Mouse (Mus musculus) liver, embryonic 16.5 days (tissue): ENCODE measurements around the gene Tex52. TPM values are rescaled to one million over a fixed set of nuclear protein-coding genes. Genes with fewer than 3 reads are reported as not detected.
A peak's percentile ranks its signal among the peaks of the same experiment; 100 is the strongest.

Experiments
- ATAC-seq: fragments of 200-750 bp; cut with Nextera tagmentation; 2 replicates; pipeline ENCODE4 v1.8.0; 2017; ENCODE audit warnings: low read depth, mild to moderate bottlenecking, moderate number of reproducible peaks, moderate library complexity
- H3K27ac ChIP-seq: fragments of 300-500 bp; sonication (generic); 2 replicates; pipeline ENCODE4 v1.5.1; 2014; ENCODE audit warnings: mild to moderate bottlenecking, low read length
- H3K27me3 ChIP-seq: fragments of 300-500 bp; sonication (generic); 2 replicates; pipeline ENCODE4 v1.6.1; 2014; ENCODE audit warnings: low read depth, low read length, mixed read lengths; ENCODE audit not compliant: control insufficient read depth, insufficient read depth
- H3K36me3 ChIP-seq: fragments of 300-500 bp; sonication (generic); 2 replicates; pipeline ENCODE4 v1.6.1; 2014; ENCODE audit warnings: mild to moderate bottlenecking; ENCODE audit not compliant: control insufficient read depth, insufficient read depth
- H3K4me1 ChIP-seq: fragments of 300-500 bp; sonication (generic); 2 replicates; pipeline ENCODE4 v1.6.1; 2014; ENCODE audit warnings: low read depth, low read length, mixed read lengths; ENCODE audit not compliant: control insufficient read depth
- H3K4me2 ChIP-seq: fragments of 300-500 bp; sonication (generic); 2 replicates; pipeline ENCODE4 v1.6.1; 2014; ENCODE audit warnings: low read depth, low read length, mixed read lengths
- H3K4me3 ChIP-seq: fragments of 300-500 bp; sonication (generic); 2 replicates; pipeline ENCODE4 v1.5.1; 2014; ENCODE audit warnings: low read depth, mild to moderate bottlenecking, low read length
- H3K9ac ChIP-seq: fragments of 300-500 bp; sonication (generic); 2 replicates; pipeline ENCODE4 v1.6.1; 2014; ENCODE audit warnings: low read depth, low read length
- H3K9me3 ChIP-seq: fragments of 300-500 bp; sonication (generic); replicated peaks from 2 replicates; pipeline ENCODE4 v1.6.1; 2016; ENCODE audit warnings: low read length; ENCODE audit not compliant: control insufficient read depth
- WGBS: fragments of 180-500 bp; shearing (Covaris S2); extraction: QIAGEN DNeasy Blood & Tissue Kit; methylation state at CpG from one replicate; pipeline ENCODE4 v1.1.7; 2014; ENCODE audit not compliant: insufficient replicate concordance; 5-methylcytosine and 5-hydroxymethylcytosine counted together
- polyA plus RNA-seq: library from polyadenylated mRNA; unstranded; fragments of >200 nt; fragmentation: Nextera tagmentation; extraction: Ambion mirVana; gene quantifications from 2 replicates; pipeline ENCODE4 v1.2.1, GENCODE M21; 2015

Tex52 gene
- not detected in 2 replicates for polyA plus RNA-seq

DNA sequence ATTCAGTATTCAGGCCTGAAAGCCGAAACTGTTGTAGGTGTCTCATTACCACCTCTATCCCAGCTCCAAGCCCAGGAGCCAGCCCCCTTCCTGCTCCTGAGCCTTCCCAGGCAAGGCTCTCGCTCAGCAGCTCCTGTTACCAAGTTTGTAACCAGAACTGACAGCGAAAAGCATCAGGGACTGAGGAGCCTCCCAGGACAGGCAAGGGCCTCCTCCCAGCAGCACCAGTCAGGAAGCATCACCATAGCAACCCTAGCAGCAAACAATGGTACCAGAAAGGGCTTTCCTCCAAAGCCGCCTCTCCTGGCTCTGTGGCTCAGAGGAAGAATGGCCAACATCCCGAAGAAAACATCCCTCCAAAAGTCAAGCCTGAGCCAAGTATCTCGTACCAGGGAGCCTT lies at the start of gene Tex52, which contains the start of gene Gm44596:
Gene Tex52 (plus strand): TSS at position 265 of the 400 bp plus-strand sequence.
Gene Gm44596 (plus strand): TSS at position 312 of the 400 bp plus-strand sequence.
- no peak within 1 kb of the TSS for H3K4me2 ChIP-seq
- 68% methylated on average over 6 of the region's 6 CpGs for WGBS
- peaks cover 44% of the 10 kb centered on the region for H3K36me3 ChIP-seq
- no peak within 1 kb of the TSS for H3K4me3 ChIP-seq
- no peaks in the 10 kb centered on the region for H3K27me3 ChIP-seq
- H3K4me1 ChIP-seq, result no peaks in the 10 kb centered on the region
- H3K27ac ChIP-seq, result no peak within 1 kb of the TSS
- ATAC-seq, result no peak
- H3K9ac ChIP-seq, result no peak within 1 kb of the TSS
- H3K9me3 ChIP-seq, result no peaks in the 10 kb centered on the region

DNA sequence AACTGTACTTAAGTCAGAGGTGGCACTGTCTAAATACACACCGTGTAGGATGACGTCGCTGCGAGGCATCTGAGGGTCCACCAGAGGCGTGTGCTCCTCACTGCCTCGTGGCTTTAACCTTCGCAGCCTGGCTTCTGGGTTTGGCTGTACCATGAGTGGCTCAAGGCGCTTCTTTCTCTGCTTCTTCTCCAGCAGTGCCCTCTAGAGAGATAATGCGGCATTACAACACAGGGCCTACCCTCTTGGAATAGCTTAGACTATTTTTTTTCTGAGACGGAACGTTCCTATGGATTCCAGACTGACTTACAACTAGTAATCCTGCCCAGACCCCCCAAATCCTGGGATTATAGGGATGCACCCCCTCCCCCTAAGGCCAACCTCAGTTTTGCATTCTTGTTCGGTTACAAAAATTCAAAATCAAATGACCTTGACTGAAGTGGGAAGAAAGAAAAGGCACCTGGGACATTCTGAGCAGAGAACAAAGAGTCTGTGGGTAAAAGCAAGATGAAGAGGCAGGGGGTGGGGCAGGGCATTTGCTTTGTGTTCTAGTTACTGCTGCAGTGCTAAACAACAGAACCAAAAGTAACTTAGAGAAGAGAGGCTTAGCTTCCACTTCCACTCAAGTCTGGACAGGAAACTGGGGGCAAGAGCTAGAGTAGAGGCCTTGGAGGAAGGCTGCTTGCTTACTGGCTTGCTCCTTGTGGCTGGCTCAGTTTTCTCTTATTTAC lies 40.7 kb upstream of the Tex52 start:
- 15% methylated on average over 12 of the region's 12 CpGs for WGBS
- no peak overlapping the region for H3K4me3 ChIP-seq

DNA sequence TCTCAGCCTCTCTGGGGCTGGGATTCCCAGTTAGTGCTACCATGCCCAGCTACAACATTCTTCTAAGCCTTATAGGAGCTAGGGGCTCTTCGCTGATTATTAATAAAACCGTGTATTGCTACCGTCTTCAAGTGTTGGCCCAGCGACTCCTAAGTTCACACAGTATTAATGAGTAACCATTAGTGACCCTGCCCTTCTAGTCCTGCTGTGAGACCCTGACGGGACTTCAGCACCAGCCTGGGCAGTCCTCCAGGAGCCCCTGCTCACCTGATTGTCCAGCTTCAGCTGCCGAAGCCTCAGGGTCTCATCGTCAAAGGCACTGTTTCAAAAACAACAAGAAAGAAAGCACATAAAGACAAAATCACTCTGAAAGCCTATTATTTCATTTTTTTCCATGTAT lies 37.8 kb upstream of the Tex52 start:
- 59% methylated on average over 7 of the region's 7 CpGs for WGBS

More for the DNA sequence above, 40.7 kb upstream of the Tex52 start:
- no peaks in the 10 kb centered on the region for H3K9me3 ChIP-seq
- no peak overlapping the region for H3K27ac ChIP-seq
- no peak overlapping the region for H3K4me2 ChIP-seq
- no peaks in the 10 kb centered on the region for H3K36me3 ChIP-seq
- H3K9ac ChIP-seq, result no peak overlapping the region
- no peaks in the 10 kb centered on the region for H3K27me3 ChIP-seq
- peak; percentile 22; the same call in 1 of the 2 replicates for ATAC-seq
- H3K4me1 ChIP-seq, result peaks cover 5% of the 10 kb centered on the region

DNA sequence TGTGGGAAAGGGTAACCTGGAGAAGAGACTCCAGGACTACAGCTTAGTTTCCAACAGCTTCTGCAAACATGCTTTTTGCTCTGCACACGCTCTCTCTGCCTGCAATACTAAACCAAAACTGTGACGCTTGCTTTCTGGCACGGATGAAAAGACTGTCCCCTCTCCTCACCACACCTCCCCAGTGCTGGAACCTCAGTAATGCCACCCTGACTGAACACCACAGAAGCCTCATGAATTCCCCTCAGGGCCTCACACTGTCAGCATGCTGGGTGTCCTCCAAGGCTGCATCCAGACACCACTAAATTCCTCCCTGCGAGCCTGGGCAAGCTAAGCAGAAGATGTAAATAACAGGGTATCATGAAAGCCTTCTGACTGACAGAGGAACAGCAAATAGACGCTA lies 36.4 kb upstream of the Tex52 start:
- Histone ChIP-seq H3K4me3 (no peak overlapping the region), H3K9me3 (no peaks in the 10 kb centered on the region), H3K4me1 (peaks cover 3% of the 10 kb centered on the region), H3K36me3 (no peaks in the 10 kb centered on the region), H3K27me3 (no peaks in the 10 kb centered on the region), H3K9ac (no peak overlapping the region), H3K27ac (peak overlapping the region; percentile 22; the same call in 1 of the 2 replicates), H3K4me2 (no peak overlapping the region)
- ATAC-seq, result peak; percentile 55
- WGBS, result 48% methylated on average over 5 of the region's 5 CpGs

More for the DNA sequence above, 37.8 kb upstream of the Tex52 start:
- H3K4me3 ChIP-seq, result no peak overlapping the region
- no peaks in the 10 kb centered on the region for H3K27me3 ChIP-seq
- H3K27ac ChIP-seq, result no peak overlapping the region
- no peaks in the 10 kb centered on the region for H3K9me3 ChIP-seq
- H3K36me3 ChIP-seq, result no peaks in the 10 kb centered on the region
- ATAC-seq, result no peak
- no peak overlapping the region for H3K4me2 ChIP-seq
- no peak overlapping the region for H3K9ac ChIP-seq
- peaks cover 5% of the 10 kb centered on the region for H3K4me1 ChIP-seq

DNA sequence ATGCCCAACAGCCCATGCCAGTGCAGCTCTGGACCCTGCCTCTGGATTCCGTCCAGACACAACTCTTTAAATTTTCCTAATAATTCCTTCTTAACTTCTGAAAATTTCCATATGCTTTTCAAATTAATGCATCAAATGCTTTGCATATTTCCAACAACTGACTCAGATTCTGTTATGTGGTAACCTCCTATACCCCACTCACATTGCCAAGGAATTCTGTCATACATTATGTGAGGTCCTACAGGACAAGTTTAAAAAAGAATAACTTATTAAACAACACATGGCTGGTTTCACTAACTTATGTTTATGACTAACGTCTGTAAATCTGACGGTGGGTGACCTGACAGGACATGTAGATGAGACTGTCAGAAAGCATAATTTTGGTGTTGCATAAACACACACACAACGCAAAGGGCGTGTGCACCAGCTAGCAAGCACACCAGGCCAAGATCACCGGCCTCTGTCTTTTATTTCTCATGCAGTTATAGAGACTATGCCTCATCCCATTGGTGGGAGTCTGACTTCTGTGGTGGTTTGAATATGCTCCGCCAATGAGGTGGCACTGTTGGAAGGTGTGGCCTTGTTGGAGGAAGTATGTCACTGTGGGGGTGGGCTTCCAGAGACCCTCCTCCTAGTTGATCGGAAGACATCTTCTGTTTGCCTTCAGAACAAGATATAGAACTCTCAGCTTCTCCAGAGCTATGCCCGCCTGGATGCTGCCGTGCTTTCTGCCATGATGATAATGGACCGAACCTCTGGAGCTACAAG lies 33.1 kb upstream of the Tex52 start:
- Histone ChIP-seq H3K27ac (no peak overlapping the region), H3K4me1 (peaks cover 2% of the 10 kb centered on the region; the same call in 1 of the 2 replicates), H3K9ac (no peak overlapping the region), H3K27me3 (no peaks in the 10 kb centered on the region), H3K4me2 (no peak overlapping the region), H3K36me3 (no peaks in the 10 kb centered on the region), H3K9me3 (no peaks in the 10 kb centered on the region), H3K4me3 (no peak overlapping the region)
- WGBS, result 77% methylated on average over 11 of the region's 11 CpGs
- no peak for ATAC-seq

DNA sequence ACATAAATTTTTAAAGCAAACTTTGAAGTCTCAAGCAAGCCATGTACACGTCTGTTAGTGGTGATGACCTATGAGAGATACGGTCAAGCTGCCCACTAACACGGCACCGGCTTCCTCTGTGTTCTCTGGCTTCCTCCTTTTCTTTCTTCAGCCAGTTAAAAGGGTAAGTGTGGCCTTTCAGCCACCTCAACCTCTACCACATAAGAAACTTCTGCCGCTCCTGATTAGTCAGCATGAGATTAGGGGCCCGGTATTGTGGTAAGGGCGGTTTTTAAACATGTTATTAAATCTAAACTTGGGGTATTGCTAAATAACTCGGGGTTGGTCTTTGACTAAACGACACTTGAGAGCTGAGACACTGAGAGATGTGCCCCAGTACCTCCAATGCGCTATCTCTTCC lies 29.6 kb upstream of the Tex52 start:
- Histone ChIP-seq H3K4me2 (no peak overlapping the region), H3K36me3 (no peaks in the 10 kb centered on the region), H3K9ac (no peak overlapping the region), H3K27me3 (no peaks in the 10 kb centered on the region), H3K9me3 (no peaks in the 10 kb centered on the region), H3K4me3 (no peak overlapping the region), H3K4me1 (no peaks in the 10 kb centered on the region), H3K27ac (no peak overlapping the region)
- 16% methylated on average over 10 of the region's 10 CpGs for WGBS
- no peak for ATAC-seq

DNA sequence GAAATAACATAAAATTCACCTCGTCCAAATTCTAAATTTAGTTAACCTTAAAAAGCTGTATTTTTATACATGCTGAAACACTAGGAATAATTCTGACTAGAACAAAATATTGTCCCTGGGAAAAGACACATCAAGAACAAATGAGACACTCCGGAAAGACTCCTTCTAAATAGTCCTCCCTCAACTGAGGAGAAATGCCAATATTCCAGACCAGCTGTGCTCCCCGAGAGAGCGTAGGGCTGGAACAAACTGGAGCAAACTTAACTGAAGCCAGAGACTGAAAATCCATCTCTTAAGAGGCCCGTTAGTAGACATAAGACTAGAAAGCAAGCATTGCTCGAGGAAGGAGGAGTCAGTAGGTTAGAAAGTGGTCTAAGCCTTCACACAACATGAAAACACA lies 28.5 kb upstream of the Tex52 start:
- no peak overlapping the region for H3K4me3 ChIP-seq
- no peaks in the 10 kb centered on the region for H3K4me1 ChIP-seq
- H3K27ac ChIP-seq, result no peak overlapping the region
- no peaks in the 10 kb centered on the region for H3K36me3 ChIP-seq
- no peak overlapping the region for H3K9ac ChIP-seq
- 68% methylated on average over 6 of the region's 6 CpGs for WGBS
- no peaks in the 10 kb centered on the region for H3K27me3 ChIP-seq
- no peak overlapping the region for H3K4me2 ChIP-seq
- no peak for ATAC-seq
- no peaks in the 10 kb centered on the region for H3K9me3 ChIP-seq

DNA sequence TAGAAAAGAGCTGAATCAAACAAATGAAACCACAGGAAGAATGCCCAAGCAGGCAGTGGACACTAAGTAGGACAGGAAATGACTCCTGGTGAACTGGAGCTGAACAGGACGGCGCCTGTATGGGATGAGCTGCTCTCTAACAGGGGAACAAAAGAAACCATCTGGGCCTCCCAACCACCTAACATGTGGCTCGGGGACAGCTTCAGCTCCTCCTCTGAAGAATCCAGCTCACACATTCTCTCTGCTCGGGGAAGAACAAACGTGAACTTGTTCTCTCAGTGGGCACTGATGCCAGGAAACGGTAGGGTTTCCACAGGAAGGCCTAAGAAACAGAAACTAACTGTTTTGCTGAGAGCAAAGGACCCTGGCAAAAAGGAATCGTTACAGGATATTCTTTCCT lies 25.5 kb upstream of the Tex52 start:
- Histone ChIP-seq H3K4me2 (no peak overlapping the region), H3K9me3 (no peaks in the 10 kb centered on the region), H3K4me1 (no peaks in the 10 kb centered on the region), H3K9ac (no peak overlapping the region), H3K4me3 (no peak overlapping the region), H3K27ac (no peak overlapping the region), H3K27me3 (peaks cover 8% of the 10 kb centered on the region), H3K36me3 (no peaks in the 10 kb centered on the region)
- ATAC-seq, result no peak
- 45% methylated on average over 7 of the region's 7 CpGs for WGBS

DNA sequence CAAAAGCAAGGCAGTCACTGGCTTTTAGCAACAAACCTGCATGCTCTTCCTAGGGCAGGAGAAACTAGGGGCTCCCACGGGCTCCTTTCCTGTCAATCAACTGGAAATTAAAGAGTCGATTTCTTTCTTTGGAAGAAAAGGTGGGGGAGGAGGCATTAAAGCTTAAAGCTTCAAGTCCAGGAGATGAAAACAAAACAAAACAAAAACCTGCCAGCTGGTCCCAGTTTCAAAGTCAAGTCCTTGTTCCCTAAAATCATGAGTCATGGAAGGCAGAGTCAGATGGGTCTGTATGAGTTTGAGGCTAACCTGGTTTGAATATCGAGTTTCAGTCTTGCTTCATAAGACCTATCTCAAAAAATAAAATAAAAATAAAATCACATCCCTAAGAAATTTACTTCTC lies 21.1 kb upstream of the Tex52 start:
- no peak for ATAC-seq
- H3K9ac ChIP-seq, result no peak overlapping the region
- H3K27ac ChIP-seq, result no peak overlapping the region
- WGBS, result 39% methylated on average over 3 of the region's 3 CpGs
- peaks cover 10% of the 10 kb centered on the region for H3K4me1 ChIP-seq
- H3K4me3 ChIP-seq, result no peak overlapping the region
- H3K27me3 ChIP-seq, result peaks cover 17% of the 10 kb centered on the region
- H3K4me2 ChIP-seq, result no peak overlapping the region
- H3K9me3 ChIP-seq, result no peaks in the 10 kb centered on the region
- H3K36me3 ChIP-seq, result peaks cover 20% of the 10 kb centered on the region
